Mouse (Mus musculus): ENCODE measurements around the gene Hist1h2ah.

Hist1h2ah gene

GRCm38 (mm10) chr13:22013716-22014115 is 21.7 kb downstream of the Hist1h2ah start:
- no peak for DNase-seq (ENCODE audit: low spot score in 2 of 2)

GRCm38 (mm10) chr13:22009642-22010041 is 25.7 kb downstream of the Hist1h2ah start, which contains the start of gene Prss16:
Gene Prss16 (minus strand): TSS chr13:22009742.
- DNase-seq (ENCODE audit: low spot score in 2 of 2), result no peak

- DNase-seq (ENCODE audit: low spot score in 2 of 2), result no peak
Observed at GRCm38 (mm10) chr13:22008707-22009106, 26.7 kb downstream of the Hist1h2ah start.

GRCm38 (mm10) chr13:22007872-22008271 is 27.5 kb downstream of the Hist1h2ah start:
- DNase-seq (ENCODE audit: low spot score in 2 of 2), result no peak

- no peak for DNase-seq (ENCODE audit: low spot score in 2 of 2)
Observed at GRCm38 (mm10) chr13:22007121-22007510, 28.3 kb downstream of the Hist1h2ah start.

GRCm38 (mm10) chr13:22006334-22007120 is 28.8 kb downstream of the Hist1h2ah start:
- no peak for DNase-seq (ENCODE audit: low spot score in 2 of 2)

- DNase-seq (ENCODE audit: low spot score in 2 of 2), result no peak
Observed at GRCm38 (mm10) chr13:22005605-22006333, 29.6 kb downstream of the Hist1h2ah start.

GRCm38 (mm10) chr13:22001823-22002222 is 33.5 kb downstream of the Hist1h2ah start:
- DNase-seq (ENCODE audit: low spot score in 2 of 2), result no peak

- DNase-seq (ENCODE audit: low spot score in 2 of 2), result no peak
Observed at GRCm38 (mm10) chr13:22001346-22001745, 34.0 kb downstream of the Hist1h2ah start.

GRCm38 (mm10) chr13:21999147-21999546 is 36.2 kb downstream of the Hist1h2ah start:
- DNase-seq (ENCODE audit: low spot score in 2 of 2), result no peak

- DNase-seq (ENCODE audit: low spot score in 2 of 2), result no peak
Observed at GRCm38 (mm10) chr13:21998412-21998811, 37.0 kb downstream of the Hist1h2ah start.

GRCm38 (mm10) chr13:21997821-21998220 is 37.5 kb downstream of the Hist1h2ah start:
- DNase-seq (ENCODE audit: low spot score in 2 of 2), result no peak

GRCm38 (mm10) chr13:21997201-21997820 is 38.1 kb downstream of the Hist1h2ah start:
- peak in 1 of 2 experiments; percentile 9 for DNase-seq (ENCODE audit: low spot score in 2 of 2)

GRCm38 (mm10) chr13:21996840-21997185 is 38.6 kb downstream of the Hist1h2ah start:
- DNase-seq (ENCODE audit: low spot score in 2 of 2), result no peak

GRCm38 (mm10) chr13:21996101-21996839 is 39.1 kb downstream of the Hist1h2ah start:
- DNase-seq (ENCODE audit: low spot score in 2 of 2), result no peak

GRCm38 (mm10) chr13:21995331-21995914 is 39.9 kb downstream of the Hist1h2ah start:
- no peak for DNase-seq (ENCODE audit: low spot score in 2 of 2)

GRCm38 (mm10) chr13:21994896-21995295 is 40.5 kb downstream of the Hist1h2ah start:
- DNase-seq (ENCODE audit: low spot score in 2 of 2), result no peak

- DNase-seq (ENCODE audit: low spot score in 2 of 2), result peak in 1 of 2 experiments; percentile 48
Observed at GRCm38 (mm10) chr13:21993957-21994738, 41.2 kb downstream of the Hist1h2ah start.

GRCm38 (mm10) chr13:21992550-21992949 is 42.8 kb downstream of the Hist1h2ah start:
- no peak for DNase-seq (ENCODE audit: low spot score in 2 of 2)

All from frontal cortex, postnatal 36 days (tissue).